Mouse (Mus musculus) cerebellum, adult (tissue): Measurements from ENCODE around the gene Tm2d1.
A peak's percentile ranks its signal among the peaks of the same experiment; 100 is the strongest.

Experiments
- ATAC-seq: cut with Nextera tagmentation; 2 replicates; pipeline ENCODE4 v1.9.2; 2017; ENCODE audit warnings: mild to moderate bottlenecking, moderate library complexity, mixed read lengths; ENCODE audit not compliant: insufficient number of reproducible peaks, low FRiP score, low TSS enrichment

The Tm2d1 gene

GRCm38 (mm10) chr4:98335726-98336125 is 47.4 kb downstream of the Tm2d1 start:
- no peak for ATAC-seq

- ATAC-seq: peak; percentile 84
Measured at GRCm38 (mm10) chr4:98322223-98322622, 60.9 kb downstream of the Tm2d1 start.

GRCm38 (mm10) chr4:98321371-98322111 is 61.6 kb downstream of the Tm2d1 start:
- ATAC-seq: peak; percentile 51

- ATAC-seq: no peak
Measured at GRCm38 (mm10) chr4:98318769-98319168, 64.3 kb downstream of the Tm2d1 start.

- ATAC-seq: no peak
Measured at GRCm38 (mm10) chr4:98317149-98317548, 66.0 kb downstream of the Tm2d1 start.
